Mouse (Mus musculus) erythroblast, embryonic 14.5 days (primary cell): ENCODE measurements around the gene Ubash3b.

Experiments
- GATA1 ChIP-seq: IDR thresholded peaks from 2 replicates; pipeline ENCODE4 v1.6.1; 2012; ENCODE audit warnings: low read length, inconsistent platforms, mixed read lengths
- TAL1 ChIP-seq: IDR thresholded peaks from 3 replicates; pipeline ENCODE4 v1.6.1; 2012; ENCODE audit warnings: low read length, inconsistent platforms, mixed read lengths

- TF ChIP-seq GATA1, result no peak
- TF ChIP-seq TAL1, result no peak
Measured at GRCm38 (mm10) chr9:41206717-41207116, 45.2 kb upstream of the Ubash3b start.
